Mouse (Mus musculus): ENCODE results near the gene Acadvl. TPM values are rescaled to one million over a fixed set of nuclear protein-coding genes. Genes with fewer than 3 reads are reported as not detected.
A peak's percentile ranks its signal among the peaks of the same experiment; 100 is the strongest.

The Acadvl gene
- polyA plus RNA-seq, 1 experiment, result 96.2 TPM

GRCm38 (mm10) chr11:69980196-69981140 is 34.7 kb downstream of the Acadvl start:
- DNase-seq (ENCODE audit: low read depth), result peak; percentile 93

- no peak for DNase-seq (ENCODE audit: low read depth)
These were observed 35.4 kb downstream of the Acadvl start for GRCm38 (mm10) chr11:69979827-69980195.

GRCm38 (mm10) chr11:69976271-69976670 is 38.9 kb downstream of the Acadvl start:
- no peak for DNase-seq (ENCODE audit: low read depth)

DNA sequence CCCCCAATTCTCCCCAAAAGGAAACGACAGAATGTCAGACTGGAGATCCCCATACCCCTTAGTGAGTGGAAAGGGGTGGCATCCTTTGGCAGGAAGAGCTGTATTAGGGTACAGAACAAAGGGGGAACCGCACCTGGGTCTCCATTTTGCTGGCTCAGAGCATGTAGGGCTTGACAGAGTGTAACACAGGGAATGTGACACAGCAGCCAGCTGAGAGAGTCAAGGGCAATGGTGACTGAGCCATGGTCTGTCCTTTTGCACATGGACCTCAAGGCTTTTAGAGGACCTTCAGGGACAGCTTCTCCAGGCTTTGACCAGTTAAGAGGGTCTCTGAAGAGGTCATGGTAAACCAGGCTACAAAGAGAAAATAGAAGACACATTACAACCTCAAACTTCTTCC is 40.3 kb downstream of the Acadvl start:
- no peak for DNase-seq (ENCODE audit: low read depth)

GRCm38 (mm10) chr11:69970775-69971174 is 44.4 kb downstream of the Acadvl start:
- DNase-seq (ENCODE audit: low read depth), result no peak

- DNase-seq (ENCODE audit: low read depth), result no peak
These were observed 45.0 kb downstream of the Acadvl start for GRCm38 (mm10) chr11:69970222-69970621.

- no peak for DNase-seq (ENCODE audit: low read depth)
These were observed 46.4 kb downstream of the Acadvl start for GRCm38 (mm10) chr11:69968793-69969192.

GRCm38 (mm10) chr11:69966860-69967517 is 48.2 kb downstream of the Acadvl start:
- DNase-seq (ENCODE audit: low read depth), result no peak

GRCm38 (mm10) chr11:69966006-69966859 is 49.0 kb downstream of the Acadvl start:
- no peak for DNase-seq (ENCODE audit: low read depth)

GRCm38 (mm10) chr11:69965271-69966005 is 49.8 kb downstream of the Acadvl start:
- no peak for DNase-seq (ENCODE audit: low read depth)

- no peak for DNase-seq (ENCODE audit: low read depth)
These were observed 50.5 kb downstream of the Acadvl start, which contains the start of gene Cldn7 for GRCm38 (mm10) chr11:69964650-69965270. Cldn7 (plus strand) TSS chr11:69964779.

DNA sequence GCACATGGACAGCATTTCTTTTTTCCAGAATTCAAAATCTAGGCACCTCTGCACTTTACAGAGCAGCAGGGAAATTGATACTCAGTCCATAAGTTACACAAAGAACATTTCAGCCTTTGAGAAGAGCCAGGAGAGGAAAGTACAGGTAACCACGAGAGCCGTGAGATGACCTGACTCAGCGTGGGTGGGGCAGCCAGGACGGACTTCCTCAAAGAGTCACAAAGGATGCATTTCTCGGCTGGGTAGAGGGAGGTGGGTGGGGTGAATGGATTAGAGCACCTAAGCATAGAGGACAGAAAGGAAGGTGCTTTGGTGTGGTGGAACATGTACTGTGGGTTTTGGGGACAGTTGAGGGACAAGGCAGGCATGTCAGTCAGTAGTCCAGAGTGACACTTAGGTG is 53.4 kb downstream of the Acadvl start:
- no peak for DNase-seq (ENCODE audit: low read depth)

- DNase-seq (ENCODE audit: low read depth), result no peak
These were observed 54.6 kb downstream of the Acadvl start for GRCm38 (mm10) chr11:69960616-69961015.

Other genes starting within 250 kb of the Acadvl start
- 30.6 and 32.9 TPM in 2 replicates for gene Zbtb4, start 249.5 kb downstream of the Acadvl start, polyA plus RNA-seq (2012; rRNA removed)
- gene Chrnb1, start 219.5 kb downstream of the Acadvl start, polyA plus RNA-seq (2012; rRNA removed), result 15.3 and 18.3 TPM in 2 replicates
- gene Fgf11, start 213.6 kb downstream of the Acadvl start, polyA plus RNA-seq (2012; rRNA removed), result 6.9 and 7.7 TPM in 2 replicates
- 12.9 and 20.5 TPM in 2 replicates for gene Tmem102, start 209.8 kb downstream of the Acadvl start, polyA plus RNA-seq (2012; rRNA removed)
- gene Gm39566, start 200.1 kb downstream of the Acadvl start, polyA plus RNA-seq (2012; rRNA removed), result 0.18 and 0.47 TPM in 2 replicates
- 6.8 and 9.8 TPM in 2 replicates for gene Spem2, start 196.9 kb downstream of the Acadvl start, polyA plus RNA-seq (2012; rRNA removed)
- 11.3 and 16.5 TPM in 2 replicates for gene Spem1, start 193.2 kb downstream of the Acadvl start, polyA plus RNA-seq (2012; rRNA removed)
- 19.0 and 23.8 TPM in 2 replicates for gene Nlgn2, start 177.6 kb downstream of the Acadvl start, polyA plus RNA-seq (2012; rRNA removed)
- gene Tmem256, start 176.9 kb downstream of the Acadvl start, polyA plus RNA-seq (2012; rRNA removed), result 179 and 279 TPM in 2 replicates
- 60.4 and 66.9 TPM in 2 replicates for gene Plscr3, start 169.0 kb downstream of the Acadvl start, polyA plus RNA-seq (2012; rRNA removed)
- gene Tnk1, start 156.7 kb downstream of the Acadvl start, polyA plus RNA-seq (2012; rRNA removed), result 26.0 and 32.5 TPM in 2 replicates
- not detected in 2 replicates for gene Tmem95, start 137.4 kb downstream of the Acadvl start, polyA plus RNA-seq (2012; rRNA removed)
- gene Kctd11, start 134.0 kb downstream of the Acadvl start, polyA plus RNA-seq (2012; rRNA removed), result 9.0 and 10.0 TPM in 2 replicates
- 37.7 and 38.2 TPM in 2 replicates for gene Acap1, start 119.9 kb downstream of the Acadvl start, polyA plus RNA-seq (2012; rRNA removed)
- gene 2810408A11Rik, start 114.4 kb downstream of the Acadvl start, polyA plus RNA-seq (2012; rRNA removed), result 5.4 and 5.9 TPM in 2 replicates
- gene Neurl4, start 114.3 kb downstream of the Acadvl start, polyA plus RNA-seq (2012; rRNA removed), result 42.3 and 45.0 TPM in 2 replicates
- gene Gps2, start 101.5 kb downstream of the Acadvl start, polyA plus RNA-seq (2012; rRNA removed), result 56.9 and 61.2 TPM in 2 replicates
- gene Eif5a, start 93.5 kb downstream of the Acadvl start, polyA plus RNA-seq (2012; rRNA removed), result 457 and 520 TPM in 2 replicates
- gene Ybx2, start 79.6 kb downstream of the Acadvl start, polyA plus RNA-seq (2012; rRNA removed), result 19.2 and 37.4 TPM in 2 replicates
- 121 and 139 TPM in 2 replicates for gene Slc2a4, start 67.2 kb downstream of the Acadvl start, polyA plus RNA-seq (2012; rRNA removed)
- 88.4 and 172 TPM in 2 replicates for gene Cldn7, start 50.6 kb downstream of the Acadvl start, polyA plus RNA-seq (2012; rRNA removed)
- gene Ctdnep1, start 34.3 kb downstream of the Acadvl start, polyA plus RNA-seq (2012; rRNA removed), result 94.3 and 108 TPM in 2 replicates
- gene Elp5, start 32.9 kb downstream of the Acadvl start, polyA plus RNA-seq (2012; rRNA removed), result 60.1 and 80.3 TPM in 2 replicates
- gene Gabarap, start 24.3 kb downstream of the Acadvl start, polyA plus RNA-seq (2012; rRNA removed), result 568 and 793 TPM in 2 replicates
- 22.8 and 23.2 TPM in 2 replicates for gene Phf23, start 19.6 kb downstream of the Acadvl start, polyA plus RNA-seq (2012; rRNA removed)
- 13.7 and 19.1 TPM in 2 replicates for gene Dvl2, start 14.8 kb downstream of the Acadvl start, polyA plus RNA-seq (2012; rRNA removed)
- gene Dlg4, start 1.5 kb upstream of the Acadvl start, polyA plus RNA-seq (2012; rRNA removed), result 12.8 and 16.6 TPM in 2 replicates
- 0.08 and 0.72 TPM in 2 replicates for gene Asgr1, start 38.7 kb upstream of the Acadvl start, polyA plus RNA-seq (2012; rRNA removed)
- 0.93 and 1.4 TPM in 2 replicates for gene Asgr2, start 77.2 kb upstream of the Acadvl start, polyA plus RNA-seq (2012; rRNA removed)
- 14.1 and 33.9 TPM in 2 replicates for gene Mgl2, start 114.9 kb upstream of the Acadvl start, polyA plus RNA-seq (2012; rRNA removed)
- gene Clec10a, start 140.8 kb upstream of the Acadvl start, polyA plus RNA-seq (2012; rRNA removed), result 19.1 and 24.5 TPM in 2 replicates
- 30.7 and 42.7 TPM in 2 replicates for gene Slc16a11, start 197.3 kb upstream of the Acadvl start, polyA plus RNA-seq (2012; rRNA removed)
- 22.1 and 30.3 TPM in 2 replicates for gene Slc16a13, start 205.7 kb upstream of the Acadvl start, polyA plus RNA-seq (2012; rRNA removed)
- gene Bcl6b, start 214.4 kb upstream of the Acadvl start, polyA plus RNA-seq (2012; rRNA removed), result 8.1 and 9.1 TPM in 2 replicates
- 61.6 and 71.7 TPM in 2 replicates for gene 0610010K14Rik, start 222.5 kb upstream of the Acadvl start, polyA plus RNA-seq (2012; rRNA removed)
- 7.6 and 11.2 TPM in 2 replicates for gene Gm21988, start 224.4 kb upstream of the Acadvl start, polyA plus RNA-seq (2012; rRNA removed)
- gene Rnasek, start 224.4 kb upstream of the Acadvl start, polyA plus RNA-seq (2012; rRNA removed), result 341 and 367 TPM in 2 replicates
- 26.5 and 31.6 TPM in 2 replicates for gene Alox12, start 239.9 kb upstream of the Acadvl start, polyA plus RNA-seq (2012; rRNA removed)

All from gonadal fat pad, adult 2 months (tissue).